Mouse (Mus musculus) ES-E14 (cell line): ENCODE results near the gene Zcchc4. TPM values are rescaled to one million over a fixed set of nuclear protein-coding genes. Genes with fewer than 3 reads are reported as not detected.

Source experiments
- DNase-seq: peaks from one replicate; pipeline ENCODE4 v3.0.0-alpha.2; 2013; ENCODE audit warnings: low read depth, low spot score
- H3K27ac ChIP-seq: 2 replicates; pipeline ENCODE4 v1.5.1; 2012; ENCODE audit warnings: low read depth, mild to moderate bottlenecking, low read length, moderate library complexity, mixed read lengths; ENCODE audit not compliant: poor library complexity, insufficient read depth, severe bottlenecking
- H3K36me3 ChIP-seq: 2 replicates; pipeline ENCODE4 v1.6.1; 2012; ENCODE audit warnings: mild to moderate bottlenecking, low read length, moderate library complexity, mixed read lengths; ENCODE audit not compliant: control insufficient read depth, poor library complexity, insufficient read depth, severe bottlenecking
- H3K4me1 ChIP-seq, 2 experiments: fragments of 150-350 bp in 1 of 2; sonication (generic) in 1 of 2; 2 replicates each; pipeline ENCODE4 v1.6.1; 2012; ENCODE audit warnings: low read length in 2 of 2, mild to moderate bottlenecking in 1 of 2, mixed read lengths in 1 of 2; ENCODE audit not compliant: control insufficient read depth in 2 of 2, insufficient read depth in 2 of 2, poor library complexity in 1 of 2
- H3K4me3 ChIP-seq, 2 experiments: fragments of 150-350 bp in 1 of 2; sonication (generic) in 1 of 2; 2 replicates each; pipeline ENCODE4 v1.5.1; 2012; ENCODE audit warnings: low read length in 2 of 2, low read depth in 1 of 2, mild to moderate bottlenecking in 1 of 2, mixed read lengths in 1 of 2; ENCODE audit not compliant: insufficient read depth in 1 of 2, poor library complexity in 1 of 2, severe bottlenecking in 1 of 2
- H3K9ac ChIP-seq: 2 replicates; pipeline ENCODE4 v1.6.1; 2012; ENCODE audit warnings: low read depth, mild to moderate bottlenecking, low read length, mixed read lengths; ENCODE audit not compliant: poor library complexity, insufficient read depth, severe bottlenecking
- H3K9me3 ChIP-seq: fragments of 150-350 bp; sonication (generic); 2 replicates; pipeline ENCODE4 v1.6.1; 2012; ENCODE audit warnings: low read depth, mild to moderate bottlenecking, low read length; ENCODE audit not compliant: control insufficient read depth, insufficient read depth
- CHD2 ChIP-seq: IDR thresholded peaks from 2 replicates; pipeline ENCODE4 v1.6.1; 2014; ENCODE audit warnings: mild to moderate bottlenecking, low read depth, low read length, inconsistent platforms
- HCFC1 ChIP-seq: IDR thresholded peaks from 2 replicates; pipeline ENCODE4 v1.6.1; 2012; ENCODE audit warnings: low read length, inconsistent platforms, borderline replicate concordance; ENCODE audit not compliant: insufficient read depth
- MAFK ChIP-seq: IDR thresholded peaks from 2 replicates; pipeline ENCODE4 v1.6.1; 2014; ENCODE audit warnings: mild to moderate bottlenecking, low read depth, low read length, inconsistent platforms; ENCODE audit not compliant: insufficient read depth
- ZC3H11A ChIP-seq: IDR thresholded peaks from 2 replicates; pipeline ENCODE4 v1.6.1; 2012; ENCODE audit warnings: low read depth, mild to moderate bottlenecking, inconsistent platforms, low read length, borderline replicate concordance
- ZNF384 ChIP-seq: IDR thresholded peaks from 2 replicates; pipeline ENCODE4 v1.6.1; 2012; ENCODE audit warnings: low read depth, low read length, inconsistent platforms
- in situ Hi-C, 2 experiments: fragments of 600-800 bp; cut with MboI; formaldehyde crosslinking; loops; one replicate each; pipeline ENCODE4 v1.15.1; 2025; ENCODE audit warnings: low sequenced_read_pairs in 2 of 2, inconsistent platforms in 1 of 2; ENCODE audit not compliant: unreplicated experiment in 2 of 2
- total RNA-seq: library from RNA; depleted of rRNA; stranded (reverse); fragments of 300-350 nt; gene quantifications from 2 replicates; pipeline ENCODE4 v1.2.3, GENCODE M21; 2012

The Zcchc4 gene
- total RNA-seq, 1 experiment: 22.5 TPM

DNA sequence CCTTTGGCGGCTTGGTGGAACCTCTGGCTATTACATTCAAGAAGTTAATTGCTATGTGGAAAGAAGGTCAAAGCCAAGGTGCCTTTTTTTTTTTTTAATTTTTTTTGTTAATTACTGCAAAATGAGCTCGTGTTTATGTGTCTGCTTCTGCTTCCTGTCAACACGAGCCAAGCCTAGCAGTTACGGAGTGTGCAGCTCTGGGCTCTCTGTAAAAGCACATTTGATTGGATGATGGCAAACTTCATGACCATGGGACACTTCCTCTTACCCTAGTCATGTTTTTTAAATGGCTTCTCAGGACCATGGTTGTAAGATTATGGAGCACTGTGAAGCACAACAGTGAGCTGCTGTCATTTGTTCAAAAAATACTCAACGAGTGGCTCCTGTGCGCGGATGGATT lies 31.8 kb downstream of the Zcchc4 start:
- no peak for TF ChIP-seq HCFC1
- no peak for TF ChIP-seq MAFK
- no peak for TF ChIP-seq ZNF384
- TF ChIP-seq CHD2: no peak
- TF ChIP-seq ZC3H11A: no peak
- H3K27ac ChIP-seq: no peak overlapping the region
- peaks cover 8% of the 10 kb centered on the region; the same call in 1 of the 2 replicates for H3K36me3 ChIP-seq
- no peaks in the 10 kb centered on the region for H3K9me3 ChIP-seq
- no peak overlapping the region for H3K4me3 ChIP-seq
- H3K9ac ChIP-seq: no peak overlapping the region
- in situ Hi-C loops: no loop called here
- no peak for DNase-seq
- 0 out of 4 replicates have a peak, but pooled peaks cover 0 to 1% of the 10 kb centered on the region in 2 experiments for H3K4me1 ChIP-seq

- peaks cover 13% of the 10 kb centered on the region; the same call in 1 of the 2 replicates for H3K36me3 ChIP-seq
Measured at GRCm38 (mm10) chr5:52810446-52810845, 35.2 kb downstream of the Zcchc4 start.

DNA sequence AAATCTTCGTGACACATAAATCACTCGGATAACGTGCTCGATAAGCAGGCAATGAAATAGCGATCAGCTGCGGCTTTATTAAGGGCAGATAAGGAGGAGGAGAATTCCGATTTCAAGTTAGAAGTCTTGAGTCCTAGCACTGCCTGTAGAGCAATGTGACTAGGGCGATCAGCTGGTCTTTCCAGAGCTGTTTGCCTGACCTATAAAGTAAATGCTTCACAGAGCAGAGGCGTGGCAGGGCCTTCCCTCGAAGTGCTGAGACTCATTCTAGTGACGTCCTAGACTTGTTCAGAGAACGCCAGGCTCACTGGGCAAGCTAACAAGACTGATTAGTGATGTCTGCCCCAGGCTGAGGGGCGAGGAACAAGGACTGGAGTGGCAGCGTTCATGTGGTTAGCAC lies 35.8 kb downstream of the Zcchc4 start:
- H3K36me3 ChIP-seq: peaks cover 10% of the 10 kb centered on the region; the same call in 1 of the 2 replicates

More at GRCm38 (mm10) chr5:52810446-52810845, 35.2 kb downstream of the Zcchc4 start:
- no peak overlapping the region for H3K9ac ChIP-seq
- H3K4me1 ChIP-seq: 0 out of 4 replicates have a peak, but pooled peaks cover 0 to 1% of the 10 kb centered on the region in 2 experiments
- TF ChIP-seq ZC3H11A (no peak), HCFC1 (no peak), CHD2 (no peak)
- no peak for DNase-seq
- H3K4me3 ChIP-seq: no peak overlapping the region
- H3K27ac ChIP-seq: no peak overlapping the region
- no peaks in the 10 kb centered on the region for H3K9me3 ChIP-seq
- in situ Hi-C loops: no loop called here

DNA sequence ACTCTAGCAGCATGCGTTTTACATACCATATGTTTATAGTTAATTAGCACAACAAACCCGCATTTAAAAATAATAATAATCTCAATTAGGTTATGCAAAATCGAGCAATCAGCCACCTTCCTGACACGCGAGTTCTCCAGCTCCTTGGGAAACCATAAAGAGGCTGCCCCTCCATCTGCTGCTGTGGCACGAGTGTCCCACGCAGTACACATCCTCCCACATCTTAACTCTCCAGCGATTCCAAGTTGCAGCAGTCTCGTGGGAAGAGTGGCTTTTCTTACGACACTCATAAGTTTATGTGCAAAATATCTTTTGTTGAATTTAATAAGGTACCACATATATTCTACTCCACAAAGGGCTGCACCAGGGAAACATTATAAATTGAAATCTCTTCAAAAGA lies 37.2 kb downstream of the Zcchc4 start:
- in situ Hi-C loops: no loop called here
- no peaks in the 10 kb centered on the region for H3K4me1 ChIP-seq
- no peak for TF ChIP-seq CHD2
- no peak for TF ChIP-seq ZC3H11A
- TF ChIP-seq HCFC1: no peak
- TF ChIP-seq ZNF384: no peak
- TF ChIP-seq MAFK: no peak
- peaks cover 9% of the 10 kb centered on the region; the same call in 1 of the 2 replicates for H3K36me3 ChIP-seq
- no peak for DNase-seq
- H3K4me3 ChIP-seq: no peak overlapping the region
- H3K9ac ChIP-seq: no peak overlapping the region
- no peaks in the 10 kb centered on the region for H3K9me3 ChIP-seq
- no peak overlapping the region for H3K27ac ChIP-seq

More for the DNA sequence above, 35.8 kb downstream of the Zcchc4 start:
- Histone ChIP-seq H3K27ac (no peak overlapping the region), H3K9me3 (no peaks in the 10 kb centered on the region), H3K4me1 (no peaks in the 10 kb centered on the region), H3K4me3 (no peak overlapping the region), H3K9ac (no peak overlapping the region)
- DNase-seq: no peak
- TF ChIP-seq HCFC1 (no peak), MAFK (no peak), ZC3H11A (no peak), CHD2 (no peak), ZNF384 (no peak; the same call in 1 of the 2 replicates)
- in situ Hi-C loops: no loop called here

DNA sequence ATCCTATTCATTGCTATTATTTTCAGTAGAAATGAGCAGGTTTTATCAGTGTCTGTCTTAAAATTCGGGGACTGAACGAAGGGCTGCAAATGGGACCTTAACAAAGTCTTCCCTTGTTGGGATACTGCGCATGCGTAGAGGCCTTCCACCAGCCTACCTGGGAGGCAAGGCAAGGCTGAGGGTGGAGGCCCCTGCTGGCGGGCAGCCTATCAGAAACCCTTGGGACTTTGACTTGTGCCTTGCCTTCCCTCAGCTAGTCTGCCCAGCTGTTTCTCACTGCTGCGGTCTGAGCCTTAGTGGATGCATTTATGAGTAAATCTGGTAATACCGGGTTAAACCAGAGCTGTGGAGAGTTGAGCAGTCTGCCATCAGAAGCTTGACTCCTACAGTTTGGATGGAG lies 38.1 kb downstream of the Zcchc4 start:
- Histone ChIP-seq H3K9ac (no peak overlapping the region), H3K27ac (no peak overlapping the region), H3K4me1 (no peaks in the 10 kb centered on the region), H3K9me3 (no peaks in the 10 kb centered on the region), H3K4me3 (no peak overlapping the region), H3K36me3 (peaks cover 6% of the 10 kb centered on the region; the same call in 1 of the 2 replicates)
- DNase-seq: no peak
- no peak for TF ChIP-seq CHD2
- TF ChIP-seq ZC3H11A: no peak
- no peak for TF ChIP-seq MAFK
- no peak for TF ChIP-seq HCFC1
- no peak for TF ChIP-seq ZNF384
- in situ Hi-C loops: no loop called here
